29 mouse cellular contexts compared by ENCODE assay signal in genomic region chr10:61538446-61538845, GRCm38 (mm10). TPM values are rescaled to one million over a fixed set of nuclear protein-coding genes. Genes with fewer than 3 reads are reported as not detected.
DNase-seq lines count a peak whose midpoint lies in the region; ATAC-seq and TF ChIP-seq lines count a peak whose summit lies in the region.
"Had no signal": no experiment of that assay in that cellular context is flagged by ENCODE, and none has a peak within 500 bp of the region (broad histone marks: within the 10 kb centered on the region; RNA-seq: fewer than 3 reads in every experiment).

No protein-coding gene starts in this region.

- TF ChIP-seq CTCF in brain, embryonic 14.5 days (IDR thresholded peaks at IDR 0.05; ENCODE audit: borderline replicate concordance, extremely low read depth, insufficient read depth, insufficient read length) = no peak

- H3K36me3 ChIP-seq in embryonic facial prominence, embryonic 11.5 days (replicated peaks; ENCODE audit: control insufficient read depth, insufficient read depth, low read depth, low read length) = no peaks in the 10 kb centered on the region
- peaks cover 3% of the 10 kb centered on the region; the same call in 1 of the 2 replicates for H3K36me3 ChIP-seq in embryonic facial prominence, embryonic 10.5 days (replicated peaks)
- no peaks in the 10 kb centered on the region for H3K36me3 ChIP-seq in forebrain, embryonic 14.5 days (ENCODE audit: control insufficient read depth, insufficient read depth, low read length)
- H3K36me3 ChIP-seq in forebrain, embryonic 13.5 days (ENCODE audit: poor library complexity, severe bottlenecking) = no peaks in the 10 kb centered on the region
- no peaks in the 10 kb centered on the region for H3K36me3 ChIP-seq in neural tube, embryonic 15.5 days
- H3K36me3 ChIP-seq: embryonic facial prominence, embryonic 12.5 days; heart, embryonic 12.5 days; heart, embryonic 15.5 days; hindbrain, embryonic 10.5 days; hindbrain, embryonic 13.5 days; intestine, embryonic 15.5 days had no signal

- no peak for ATAC-seq in embryonic facial prominence, embryonic 11.5 days (replicated peaks; ENCODE audit: insufficient number of reproducible peaks, low FRiP score, low TSS enrichment, low read depth)
- ATAC-seq in forebrain, embryonic 14.5 days = no peak
- ATAC-seq in forebrain, embryonic 13.5 days = no peak
- ATAC-seq in neural tube, embryonic 15.5 days (ENCODE audit: low FRiP score) = peak; percentile 13; the same call in 1 of the 2 replicates
- ATAC-seq: hindbrain, embryonic 16.5 days; intestine, embryonic 15.5 days; Patski had no signal

- H3K4me2 ChIP-seq in embryonic facial prominence, embryonic 11.5 days (ENCODE audit: low read depth, low read length) = no peak overlapping the region
- no peak overlapping the region for H3K4me2 ChIP-seq in forebrain, embryonic 14.5 days (ENCODE audit: low read length)
- H3K4me2 ChIP-seq in forebrain, embryonic 13.5 days = no peak overlapping the region
- no peak overlapping the region for H3K4me2 ChIP-seq in neural tube, embryonic 15.5 days
- H3K4me2 ChIP-seq: embryonic facial prominence, embryonic 12.5 days; heart, embryonic 12.5 days; heart, embryonic 15.5 days; hindbrain, embryonic 13.5 days; intestine, embryonic 15.5 days had no signal

- TF ChIP-seq POLR2A in brain, embryonic 14.5 days (IDR thresholded peaks at IDR 0.05; ENCODE audit: borderline replicate concordance, extremely low read depth, insufficient read depth, insufficient read length, poor library complexity, severe bottlenecking) = no peak

- no peak overlapping the region for H3K9ac ChIP-seq in embryonic facial prominence, embryonic 11.5 days (replicated peaks; ENCODE audit: low read length)
- H3K9ac ChIP-seq in forebrain, embryonic 14.5 days (ENCODE audit: low read length) = no peak overlapping the region
- H3K9ac ChIP-seq in forebrain, embryonic 13.5 days = no peak overlapping the region
- H3K9ac ChIP-seq in neural tube, embryonic 15.5 days (replicated peaks) = no peak overlapping the region
- H3K9ac ChIP-seq: embryonic facial prominence, embryonic 12.5 days; heart, embryonic 12.5 days; heart, embryonic 15.5 days; hindbrain, embryonic 13.5 days; intestine, embryonic 15.5 days had no signal

- no peaks in the 10 kb centered on the region for H3K9me3 ChIP-seq in embryonic facial prominence, embryonic 11.5 days (replicated peaks; ENCODE audit: control insufficient read depth, low read length)
- H3K9me3 ChIP-seq in embryonic facial prominence, embryonic 10.5 days = no peaks in the 10 kb centered on the region
- H3K9me3 ChIP-seq in forebrain, embryonic 14.5 days (replicated peaks; ENCODE audit: control insufficient read depth, low read length) = no peaks in the 10 kb centered on the region
- no peaks in the 10 kb centered on the region for H3K9me3 ChIP-seq in forebrain, embryonic 13.5 days (replicated peaks)
- no peaks in the 10 kb centered on the region for H3K9me3 ChIP-seq in neural tube, embryonic 15.5 days (replicated peaks)
- H3K9me3 ChIP-seq: embryonic facial prominence, embryonic 12.5 days; G1E; heart, embryonic 12.5 days; heart, embryonic 15.5 days; hindbrain, embryonic 10.5 days; hindbrain, embryonic 13.5 days; intestine, embryonic 15.5 days had no signal

- H3K4me3 ChIP-seq in embryonic facial prominence, embryonic 11.5 days (ENCODE audit: low read depth, low read length) = no peak overlapping the region
- H3K4me3 ChIP-seq in embryonic facial prominence, embryonic 10.5 days = no peak overlapping the region
- no peak overlapping the region for H3K4me3 ChIP-seq in forebrain, embryonic 14.5 days (ENCODE audit: low read depth, low read length)
- H3K4me3 ChIP-seq in forebrain, embryonic 13.5 days = no peak overlapping the region
- H3K4me3 ChIP-seq in neural tube, embryonic 15.5 days (replicated peaks) = no peak overlapping the region
- H3K4me3 ChIP-seq: embryonic facial prominence, embryonic 12.5 days; erythroblast, embryonic 14.5 days; heart, embryonic 12.5 days; heart, embryonic 15.5 days; hindbrain, embryonic 10.5 days; hindbrain, embryonic 13.5 days; intestine, embryonic 15.5 days had no signal

- no peaks in the 10 kb centered on the region for H3K27me3 ChIP-seq in embryonic facial prominence, embryonic 11.5 days (ENCODE audit: control insufficient read depth, insufficient read depth, low read length)
- no peaks in the 10 kb centered on the region for H3K27me3 ChIP-seq in embryonic facial prominence, embryonic 10.5 days (replicated peaks; ENCODE audit: low read depth, poor library complexity, severe bottlenecking)
- H3K27me3 ChIP-seq in forebrain, embryonic 14.5 days (replicated peaks; ENCODE audit: control insufficient read depth, insufficient read depth, low read length) = no peaks in the 10 kb centered on the region
- H3K27me3 ChIP-seq in forebrain, embryonic 13.5 days = peaks cover 5% of the 10 kb centered on the region; the same call in 1 of the 2 replicates
- no peaks in the 10 kb centered on the region for H3K27me3 ChIP-seq in neural tube, embryonic 15.5 days (replicated peaks)
- H3K27me3 ChIP-seq: embryonic facial prominence, embryonic 12.5 days; heart, embryonic 12.5 days; heart, embryonic 15.5 days; hindbrain, embryonic 13.5 days; intestine, embryonic 15.5 days; Patski had no signal

- peak; percentile 45 for DNase-seq in embryonic facial prominence, embryonic 11.5 days (ENCODE audit: low spot score)
- no peak for DNase-seq in embryonic facial prominence, embryonic 10.5 days (ENCODE audit: low spot score)
- DNase-seq in forebrain, embryonic 14.5 days (ENCODE audit: low spot score) = peak; percentile 42
- DNase-seq in neural tube, embryonic 10.5 days (ENCODE audit: extremely low spot score, low spot score) = no peak
- DNase-seq in brain, embryonic 14.5 days (ENCODE audit: low read depth) = peak; percentile 60
- no peak for DNase-seq in ovary, postnatal 36 days (ENCODE audit: low spot score)
- DNase-seq: adrenal gland, postnatal 10 days; adrenal gland, postnatal 36 days; cerebellum, adult 11-12 months; cerebellum, adult 8-10 months; cerebellum, postnatal 10 days; cerebellum, postnatal 36 days; embryo, embryonic 11 days; gastrocnemius, postnatal 25 days; heart, adult 18-20 months; heart, postnatal 10 days; heart, postnatal 36 days had no signal

- 26% methylated on average over 4 of the region's 4 CpGs for WGBS in embryonic facial prominence, embryonic 11.5 days
- WGBS in embryonic facial prominence, embryonic 10.5 days = 32% methylated on average over 4 of the region's 4 CpGs
- WGBS in forebrain, embryonic 14.5 days = 5% methylated on average over 4 of the region's 4 CpGs
- WGBS in forebrain, embryonic 13.5 days = 8% methylated on average over 4 of the region's 4 CpGs
- 21% methylated on average over 4 of the region's 4 CpGs for WGBS in neural tube, embryonic 15.5 days

- H3K4me1 ChIP-seq in embryonic facial prominence, embryonic 11.5 days (ENCODE audit: control insufficient read depth, insufficient read depth, low read length) = peaks cover 9% of the 10 kb centered on the region
- H3K4me1 ChIP-seq in embryonic facial prominence, embryonic 10.5 days = peaks cover 63% of the 10 kb centered on the region
- peaks cover 44% of the 10 kb centered on the region for H3K4me1 ChIP-seq in forebrain, embryonic 14.5 days (ENCODE audit: control insufficient read depth, insufficient read depth, low read length)
- H3K4me1 ChIP-seq in forebrain, embryonic 13.5 days = peaks cover 60% of the 10 kb centered on the region
- peaks cover 53% of the 10 kb centered on the region for H3K4me1 ChIP-seq in neural tube, embryonic 15.5 days

- H3K27ac ChIP-seq in embryonic facial prominence, embryonic 11.5 days (replicated peaks; ENCODE audit: low read depth, low read length) = no peak overlapping the region
- no peak overlapping the region for H3K27ac ChIP-seq in embryonic facial prominence, embryonic 10.5 days (replicated peaks)
- H3K27ac ChIP-seq in forebrain, embryonic 14.5 days (ENCODE audit: low read depth, low read length) = no peak overlapping the region
- H3K27ac ChIP-seq in forebrain, embryonic 13.5 days = no peak overlapping the region
- no peak overlapping the region for H3K27ac ChIP-seq in neural tube, embryonic 15.5 days (replicated peaks)
- H3K27ac ChIP-seq: embryonic facial prominence, embryonic 12.5 days; heart, embryonic 15.5 days; intestine, embryonic 15.5 days had no signal

RNA-seq across cellular contexts. Expression of gene Npffr1, which starts 56.8 kb away (rescaled TPM):
- 0.06 and 0.11 TPM in 2 replicates for polyA plus RNA-seq in embryonic facial prominence, embryonic 11.5 days (2014; fragmentation: Nextera tagmentation; extraction: Ambion mirVana)
- polyA plus RNA-seq in embryonic facial prominence, embryonic 10.5 days (2016; fragmentation: Nextera tagmentation; extraction: Ambion mirVana) = 0.10 and 0.11 TPM in 2 replicates
- 0.56 and 0.94 TPM in 2 replicates for polyA plus RNA-seq in forebrain, embryonic 14.5 days (2014; fragmentation: Nextera tagmentation; extraction: Ambion mirVana)
- 0.24 and 0.36 TPM in 2 replicates for polyA plus RNA-seq in forebrain, embryonic 13.5 days (2015; fragmentation: Nextera tagmentation; extraction: Ambion mirVana)
- 0.42 and 0.58 TPM in 2 replicates for polyA plus RNA-seq in neural tube, embryonic 15.5 days (2015; fragmentation: Nextera tagmentation; extraction: Ambion mirVana)
- 0.62 and 0.94 TPM in 2 replicates for polyA plus RNA-seq in brain, embryonic 14.5 days (2012; rRNA removed)
- polyA plus RNA-seq: embryonic facial prominence, embryonic 12.5 days; erythroblast, embryonic 14.5 days; G1E; heart, embryonic 15.5 days had no signal

Comparison
In these comparisons a context has a peak if more than half of its experiments do, and no peak if none do; other contexts are left out.
1. DNase-seq: peak in embryonic facial prominence, embryonic 11.5 days (single experiment), forebrain, embryonic 14.5 days (single experiment) and brain, embryonic 14.5 days (single experiment); none in embryonic facial prominence, embryonic 10.5 days (single experiment), neural tube, embryonic 10.5 days (single experiment) and ovary, postnatal 36 days (single experiment).